Mouse (Mus musculus) thymus, postnatal 25 days (tissue): Measurements from ENCODE around the gene Ttyh2.

Source experiments
- DNase-seq: peaks from one replicate; pipeline ENCODE4 v3.0.0; 2022

The Ttyh2 gene

GRCm38 (mm10) chr11:114683029-114683721 lies 7.9 kb downstream of the Ttyh2 start:
- no peak for DNase-seq

- no peak for DNase-seq
Measured at GRCm38 (mm10) chr11:114683722-114684621, 8.7 kb downstream of the Ttyh2 start.

- no peak for DNase-seq
Measured at GRCm38 (mm10) chr11:114684627-114685373, 9.6 kb downstream of the Ttyh2 start.

DNA sequence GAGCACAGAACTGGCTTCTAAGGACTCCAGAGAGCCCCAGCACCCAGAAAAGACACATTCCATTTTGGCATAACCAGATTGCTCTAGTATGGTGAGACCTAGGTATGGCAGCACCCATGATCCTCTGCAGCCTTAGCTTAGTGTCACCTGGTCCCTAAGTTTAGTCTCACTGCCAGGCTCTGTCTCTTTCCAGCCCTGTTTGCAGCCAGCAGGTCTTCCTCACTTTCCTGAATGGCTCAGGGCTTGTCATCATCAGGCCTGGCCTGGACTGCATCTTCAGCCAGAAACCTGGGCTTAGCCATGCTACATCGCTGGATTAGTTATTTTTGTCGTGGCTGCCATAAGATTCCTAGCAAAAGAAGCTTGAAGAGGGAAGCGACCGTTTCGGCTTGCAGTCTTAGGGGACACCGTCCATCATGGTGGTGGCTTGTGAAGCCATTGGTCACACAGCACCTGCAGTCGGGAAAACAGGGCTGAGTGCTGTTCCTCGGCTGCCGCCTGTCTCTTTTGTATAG lies 10.4 kb downstream of the Ttyh2 start:
- DNase-seq: no peak

DNA sequence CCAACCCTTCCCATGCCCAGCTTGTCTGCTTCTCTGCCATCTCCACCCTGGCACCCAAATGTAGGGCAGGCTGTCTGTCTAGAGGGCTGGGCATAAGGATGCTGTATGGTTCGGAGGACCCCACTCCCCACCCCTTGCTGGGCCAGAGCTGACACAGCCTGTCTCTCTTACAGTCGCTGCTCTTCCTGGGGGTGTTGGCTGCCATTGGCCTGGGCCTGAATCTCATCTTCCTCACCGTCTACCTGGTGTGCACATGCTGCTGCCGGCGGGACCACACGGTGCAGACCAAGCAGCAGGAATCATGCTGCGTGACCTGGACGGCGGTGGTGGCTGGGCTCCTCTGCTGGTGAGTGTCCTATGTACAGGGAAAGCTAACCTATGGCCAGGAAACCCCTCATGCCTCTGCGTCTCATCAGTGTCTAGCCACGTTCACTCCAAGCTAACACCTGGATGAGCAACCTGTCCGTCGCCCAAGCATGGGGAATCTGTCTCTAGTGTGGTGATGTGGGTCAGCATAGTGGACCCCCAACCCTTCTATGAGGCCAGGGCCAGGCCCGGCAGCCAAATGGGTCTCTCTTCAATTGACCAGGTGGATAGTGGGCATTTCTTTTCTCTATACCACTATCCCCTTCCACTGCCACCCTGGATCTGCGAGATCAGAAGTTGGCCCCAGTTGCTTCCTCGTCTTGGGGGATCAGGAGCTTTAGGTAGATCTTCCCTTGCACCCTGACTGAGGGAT lies 11.2 kb downstream of the Ttyh2 start:
- DNase-seq: no peak

GRCm38 (mm10) chr11:114687574-114688188 lies 12.4 kb downstream of the Ttyh2 start:
- DNase-seq: no peak

- DNase-seq: no peak
Measured at GRCm38 (mm10) chr11:114688729-114689128, 13.5 kb downstream of the Ttyh2 start.

DNA sequence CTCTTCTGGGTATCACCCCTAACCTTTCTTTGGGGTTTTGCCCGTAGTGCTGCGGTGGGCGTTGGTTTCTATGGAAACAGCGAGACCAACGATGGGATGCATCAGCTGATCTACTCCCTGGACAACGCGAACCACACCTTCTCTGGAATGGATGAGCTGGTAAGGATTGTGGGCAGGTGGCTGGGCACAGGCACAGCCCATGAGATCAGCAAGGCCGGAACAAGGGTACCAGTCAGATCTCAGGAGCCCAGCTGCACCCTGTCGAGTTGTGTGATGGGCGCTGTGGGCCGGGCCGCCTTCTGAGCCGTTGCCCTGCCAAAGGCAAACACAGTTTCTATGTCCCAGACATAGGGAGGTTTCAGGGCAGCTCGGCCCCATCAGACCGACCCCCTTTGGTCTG lies 15.0 kb downstream of the Ttyh2 start:
- DNase-seq: no peak

GRCm38 (mm10) chr11:114691454-114692182 lies 16.4 kb downstream of the Ttyh2 start:
- DNase-seq: no peak

GRCm38 (mm10) chr11:114692601-114693000 lies 17.4 kb downstream of the Ttyh2 start:
- DNase-seq: no peak

GRCm38 (mm10) chr11:114693456-114693855 lies 18.2 kb downstream of the Ttyh2 start:
- no peak for DNase-seq

DNA sequence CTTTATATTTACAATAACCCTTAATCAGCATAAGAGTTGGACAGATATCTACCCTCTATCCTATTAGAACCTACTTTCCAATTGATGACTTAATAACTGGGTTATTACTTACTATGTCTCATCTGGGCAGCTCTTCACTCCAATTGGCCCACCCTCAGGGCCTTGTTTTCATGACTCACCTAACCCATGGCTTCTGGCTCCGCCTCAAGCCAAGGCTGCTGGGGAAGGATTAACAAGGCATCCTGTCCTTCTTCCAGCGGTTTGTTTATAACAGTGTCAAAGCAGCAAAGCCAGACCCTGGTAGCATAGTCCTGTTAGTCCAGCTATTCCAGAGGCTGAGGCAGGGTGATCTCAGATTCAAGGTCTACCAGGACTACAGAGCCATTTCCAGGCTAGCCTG lies 19.2 kb downstream of the Ttyh2 start:
- no peak for DNase-seq

GRCm38 (mm10) chr11:114698496-114698895 lies 23.3 kb downstream of the Ttyh2 start:
- no peak for DNase-seq

DNA sequence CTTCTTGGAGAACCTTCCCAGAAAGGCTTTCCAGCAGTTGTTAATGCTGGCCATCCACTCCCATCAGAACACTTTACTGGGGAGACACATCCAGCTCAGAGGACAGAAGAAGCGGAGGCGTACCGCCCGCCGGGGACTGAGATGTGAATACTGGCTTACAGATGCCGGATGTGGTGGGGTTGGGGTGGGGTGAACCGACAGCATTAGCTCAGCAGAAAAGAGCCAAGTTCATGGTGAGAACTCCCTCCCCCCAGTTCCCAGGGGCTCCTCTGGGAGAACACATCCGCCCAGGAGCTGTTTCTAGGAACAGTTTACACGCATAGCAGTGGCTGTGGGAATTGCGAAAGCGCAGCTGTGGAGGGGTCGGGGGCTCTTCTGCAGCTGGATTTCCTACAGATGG lies 24.3 kb downstream of the Ttyh2 start:
- DNase-seq: peak; percentile 63

DNA sequence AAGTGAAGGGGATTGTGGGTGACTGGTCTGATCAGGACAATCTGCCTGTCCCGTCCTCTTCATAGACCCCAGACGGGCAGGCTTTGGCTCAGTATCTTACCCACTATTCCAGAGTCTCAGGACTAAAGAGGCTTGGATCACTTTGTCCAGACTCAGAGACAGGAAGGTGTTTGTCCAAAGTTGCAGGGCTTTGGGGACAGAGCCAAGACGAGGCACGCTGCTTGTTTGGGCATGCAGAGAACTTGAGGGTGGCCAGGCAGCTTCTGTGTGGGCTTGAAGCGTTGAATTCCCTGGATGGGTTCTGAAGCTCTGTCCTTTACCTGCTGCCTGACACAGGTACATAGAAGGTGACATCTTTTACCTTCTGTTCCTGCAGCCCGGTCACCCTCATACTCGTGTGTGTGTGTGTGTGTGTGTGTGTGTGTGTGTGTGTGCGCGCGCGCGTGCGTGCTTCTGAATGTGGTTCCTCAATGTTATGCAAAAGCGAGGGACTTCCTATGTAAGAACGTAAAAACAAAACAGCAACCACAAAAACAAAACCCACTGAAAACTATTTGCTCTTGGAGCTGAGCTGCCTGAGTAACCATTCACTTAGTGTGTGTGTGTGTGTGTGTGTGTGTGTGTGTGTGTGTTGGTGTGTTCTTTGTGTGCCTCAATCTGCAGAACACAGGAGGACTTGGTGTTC lies 27.2 kb downstream of the Ttyh2 start:
- no peak for DNase-seq

DNA sequence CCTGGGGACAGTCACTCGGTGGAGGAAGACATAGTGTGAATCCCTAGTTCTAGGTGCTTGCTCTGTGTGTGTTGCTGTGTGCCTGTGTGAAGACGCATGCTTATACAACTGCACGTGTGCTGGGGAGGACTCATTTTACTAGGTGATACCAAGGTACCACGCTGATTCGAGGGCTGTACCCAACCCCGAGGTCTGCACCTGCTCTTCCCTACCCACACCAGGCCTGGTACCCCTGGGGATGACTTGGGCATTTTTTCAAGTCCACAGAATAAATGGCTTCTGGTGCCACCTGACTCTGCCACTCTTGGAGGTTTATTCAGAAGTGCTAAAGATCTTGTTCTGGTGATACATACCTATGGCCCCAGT lies 27.7 kb downstream of the Ttyh2 start:
- no peak for DNase-seq

DNA sequence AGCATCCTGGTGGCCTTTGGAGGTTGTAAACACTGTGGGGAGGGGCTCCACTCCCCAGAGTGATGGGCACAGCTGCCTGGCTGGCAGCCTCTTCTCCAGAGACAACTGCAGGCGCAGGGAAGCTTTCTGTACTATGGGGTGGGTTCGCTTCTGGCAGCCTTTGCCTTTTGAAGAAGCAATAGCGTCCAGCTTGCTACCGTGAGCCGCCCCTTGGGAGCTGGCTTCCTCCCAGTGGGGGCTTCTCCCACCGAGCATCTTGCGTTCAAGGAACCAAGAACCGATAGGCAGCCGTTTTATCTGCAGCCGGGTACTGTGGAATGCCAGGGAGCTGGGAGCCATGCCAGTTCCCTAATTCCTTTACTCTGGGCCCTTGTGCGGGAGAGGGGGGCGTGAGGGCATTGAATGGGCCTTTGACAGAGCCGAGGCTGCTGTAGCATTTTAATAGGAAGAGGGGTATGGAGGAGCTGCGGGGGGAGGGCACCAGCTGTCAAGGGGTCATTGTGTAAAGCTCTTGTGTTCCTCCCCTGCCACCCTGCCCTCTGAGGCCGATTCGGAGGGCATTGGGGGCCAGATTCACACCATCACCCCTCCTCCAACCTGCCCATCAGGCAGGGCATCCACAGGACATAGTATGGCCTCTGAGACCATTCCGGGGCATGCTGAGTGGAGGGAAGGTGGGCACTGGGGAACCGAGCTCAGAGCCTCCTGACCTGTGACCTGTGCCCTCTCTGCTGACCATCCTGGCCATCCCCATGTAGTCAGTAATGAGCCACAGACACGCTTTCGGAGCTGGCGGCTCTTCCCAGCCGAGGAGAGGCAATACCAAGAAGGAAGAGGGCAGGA lies 29.1 kb downstream of the Ttyh2 start:
- no peak for DNase-seq

GRCm38 (mm10) chr11:114706358-114706757 lies 31.1 kb downstream of the Ttyh2 start:
- no peak for DNase-seq

DNA sequence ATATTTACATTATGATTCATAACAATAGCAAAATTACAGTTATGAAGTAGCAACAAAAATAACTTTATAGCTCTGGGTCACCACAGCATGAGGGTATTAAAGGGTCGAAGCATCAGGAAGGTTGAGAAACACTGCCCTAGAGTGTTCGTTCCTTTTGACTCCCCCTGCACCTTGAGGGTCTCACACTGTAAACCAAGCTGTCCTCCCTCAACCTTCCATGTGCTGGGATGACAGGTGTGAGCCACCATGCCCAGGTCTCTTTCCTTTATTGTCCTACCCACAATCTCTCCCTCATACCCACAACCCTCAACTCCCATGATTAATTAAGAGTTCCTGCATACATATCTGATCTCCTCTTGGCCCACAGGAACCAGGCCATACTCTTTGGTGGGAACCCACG lies 36.2 kb downstream of the Ttyh2 start:
- no peak for DNase-seq

- no peak for DNase-seq
Measured at GRCm38 (mm10) chr11:114711861-114712260, 36.6 kb downstream of the Ttyh2 start.
